Mouse (Mus musculus) bone marrow macrophage, adult 2 months (primary cell): ENCODE results near the gene Ppp1r15a.

Source experiments
- CTCF ChIP-seq: IDR thresholded peaks from 2 replicates; pipeline ENCODE4 v1.5.1; 2012; ENCODE audit warnings: low read depth, mild to moderate bottlenecking, low read length, moderate library complexity
- POLR2A ChIP-seq: IDR thresholded peaks from 2 replicates; pipeline ENCODE4 v1.6.1; 2012; ENCODE audit warnings: mild to moderate bottlenecking, low read depth, low read length, borderline replicate concordance

DNA sequence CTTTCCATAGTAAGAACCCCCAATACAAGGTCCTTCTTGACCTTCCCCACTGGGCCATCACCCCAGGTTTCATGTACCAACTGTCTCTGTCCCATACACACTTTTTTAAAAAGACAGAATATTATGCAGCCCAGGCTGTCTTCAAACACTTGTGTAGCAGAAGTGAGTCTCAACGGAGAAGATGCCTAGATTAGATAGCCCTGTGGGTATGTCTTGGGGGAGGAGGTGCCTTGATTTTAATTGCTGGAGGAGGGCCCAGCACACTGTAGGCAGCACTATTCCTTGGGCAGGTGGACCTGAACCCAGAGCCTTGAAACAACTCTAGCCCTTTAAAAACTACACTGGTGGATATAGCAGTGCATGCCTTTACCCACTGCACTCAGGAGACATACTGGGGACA lies 43.9 kb downstream of the Ppp1r15a start:
- TF ChIP-seq POLR2A, result no peak
- TF ChIP-seq CTCF, result no peak
